In the genomic region with DNA sequence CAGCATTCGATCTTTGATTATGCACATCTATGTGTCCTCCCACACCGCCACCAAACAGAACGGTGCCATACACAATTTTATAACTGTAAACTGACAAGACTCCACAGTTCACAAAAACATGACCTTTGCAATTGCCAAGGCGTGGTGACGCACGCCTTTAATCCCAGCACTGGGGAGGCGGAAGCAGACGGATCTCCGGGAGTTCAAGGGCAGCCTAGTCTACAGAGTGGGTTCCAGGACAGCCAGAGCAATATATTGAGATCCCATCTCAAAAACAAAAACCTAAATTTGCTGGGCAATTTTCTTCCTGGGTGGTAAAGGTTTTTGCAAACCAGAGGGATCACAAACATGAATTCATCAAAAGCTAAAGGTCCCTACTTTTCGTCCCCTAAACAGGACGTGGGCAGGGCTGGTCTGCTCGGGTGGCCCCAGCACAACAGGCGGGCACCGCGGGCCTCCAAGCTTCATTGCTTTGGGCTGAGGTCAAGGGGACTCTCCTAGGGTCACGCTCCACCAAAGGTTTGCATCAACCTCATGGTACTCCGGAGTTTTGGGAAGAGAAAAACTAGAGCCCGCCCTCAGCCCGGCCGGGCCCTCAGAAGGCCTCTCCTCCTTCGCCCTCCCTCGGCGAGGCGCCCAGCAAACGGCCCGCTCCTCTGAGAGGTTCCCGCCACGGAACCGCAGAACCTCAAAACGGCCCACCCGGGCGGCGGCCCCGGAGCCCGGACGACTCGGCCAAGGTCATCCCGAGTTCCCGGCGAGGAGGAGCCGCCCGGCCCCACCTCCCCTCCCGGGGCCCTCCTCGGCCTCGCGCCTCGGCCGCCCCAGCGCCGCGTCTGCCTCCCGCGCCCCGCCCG, we compare ENCODE assay signal across 8 mouse cellular contexts. TPM values are rescaled to one million over a fixed set of nuclear protein-coding genes. Genes with fewer than 3 reads are reported as not detected.
DNase-seq lines count a peak whose midpoint lies in the region; ATAC-seq and TF ChIP-seq lines count a peak whose summit lies in the region.

No protein-coding gene starts in this region.

- no peaks in the 10 kb centered on the region for H3K27me3 ChIP-seq in forebrain, postnatal 0 days (ENCODE audit: insufficient read depth, low read length)
- H3K27me3 ChIP-seq in hindbrain, embryonic 15.5 days: no peaks in the 10 kb centered on the region
- no peaks in the 10 kb centered on the region for H3K27me3 ChIP-seq in limb, embryonic 12.5 days
- H3K27me3 ChIP-seq in midbrain, embryonic 11.5 days (ENCODE audit: control insufficient read depth, insufficient read depth, low read length): no peaks in the 10 kb centered on the region

- peak overlapping the region; percentile 79 for H3K4me2 ChIP-seq in forebrain, postnatal 0 days (ENCODE audit: low read depth)
- peak overlapping the region; percentile 70 for H3K4me2 ChIP-seq in hindbrain, embryonic 15.5 days
- H3K4me2 ChIP-seq in limb, embryonic 12.5 days: peak overlapping the region; percentile 78
- peak overlapping the region; percentile 58 for H3K4me2 ChIP-seq in midbrain, embryonic 11.5 days

- peak overlapping the region; percentile 93 for H3K4me3 ChIP-seq in forebrain, postnatal 0 days (ENCODE audit: low read depth, low read length)
- H3K4me3 ChIP-seq in hindbrain, embryonic 15.5 days: peak overlapping the region; percentile 95
- H3K4me3 ChIP-seq in limb, embryonic 12.5 days (replicated peaks): peak overlapping the region; percentile 93
- peak overlapping the region; percentile 96 for H3K4me3 ChIP-seq in midbrain, embryonic 11.5 days (ENCODE audit: low read depth, low read length)

- TF ChIP-seq POLR2A in brain, embryonic 14.5 days (IDR thresholded peaks at IDR 0.05; ENCODE audit: borderline replicate concordance, extremely low read depth, insufficient read depth, insufficient read length, poor library complexity, severe bottlenecking): no peak

- ATAC-seq in forebrain, postnatal 0 days: peak; percentile 73
- ATAC-seq in hindbrain, embryonic 15.5 days (ENCODE audit: low FRiP score, low read depth): peak; percentile 82
- ATAC-seq in limb, embryonic 12.5 days (ENCODE audit: insufficient number of reproducible peaks, insufficient read depth, low FRiP score, low TSS enrichment, low read depth): peak; percentile 73
- ATAC-seq in midbrain, embryonic 11.5 days (ENCODE audit: low FRiP score): peak; percentile 92

- H3K36me3 ChIP-seq in forebrain, postnatal 0 days (ENCODE audit: insufficient read depth): peaks cover 14% of the 10 kb centered on the region
- peaks cover 14% of the 10 kb centered on the region for H3K36me3 ChIP-seq in hindbrain, embryonic 15.5 days
- peaks cover 35% of the 10 kb centered on the region for H3K36me3 ChIP-seq in limb, embryonic 12.5 days
- peaks cover 15% of the 10 kb centered on the region; the same call in 1 of the 2 replicates for H3K36me3 ChIP-seq in midbrain, embryonic 11.5 days (ENCODE audit: control insufficient read depth, insufficient read depth, low read length)

- TF ChIP-seq CTCF in brain, embryonic 14.5 days (IDR thresholded peaks at IDR 0.05; ENCODE audit: borderline replicate concordance, extremely low read depth, insufficient read depth, insufficient read length): no peak
- TF ChIP-seq CTCF in forebrain, postnatal 0 days (IDR thresholded peaks at IDR 0.05; ENCODE audit: low read depth): no peak

- DNase-seq in right cerebral cortex, postnatal 14 days: peak; percentile 39
- no peak for DNase-seq in right cerebral cortex, postnatal 25 days
- DNase-seq in brain, embryonic 14.5 days (ENCODE audit: low read depth): peak; percentile 50
- peak; percentile 49 for DNase-seq in forebrain, postnatal 0 days
- peak; percentile 96 for DNase-seq in midbrain, embryonic 11.5 days (ENCODE audit: low spot score, missing footprints)
- peak; percentile 79 for DNase-seq in testis, postnatal 14 days (ENCODE audit: low spot score)

- peak overlapping the region; percentile 76 for H3K27ac ChIP-seq in forebrain, postnatal 0 days (ENCODE audit: low read depth, low read length)
- peak overlapping the region; percentile 77 for H3K27ac ChIP-seq in hindbrain, embryonic 15.5 days (replicated peaks)
- peak overlapping the region; percentile 80 for H3K27ac ChIP-seq in limb, embryonic 12.5 days
- no peak overlapping the region for H3K27ac ChIP-seq in midbrain, embryonic 11.5 days (ENCODE audit: low read depth, low read length)

- no peaks in the 10 kb centered on the region for H3K9me3 ChIP-seq in forebrain, postnatal 0 days (ENCODE audit: low read length)
- no peaks in the 10 kb centered on the region for H3K9me3 ChIP-seq in hindbrain, embryonic 15.5 days
- 0 out of 2 replicates have a peak, but pooled peaks cover 3% of the 10 kb centered on the region for H3K9me3 ChIP-seq in limb, embryonic 12.5 days
- no peaks in the 10 kb centered on the region for H3K9me3 ChIP-seq in midbrain, embryonic 11.5 days (ENCODE audit: control insufficient read depth, low read length)

- 4% methylated on average over 52 of the region's 55 CpGs for WGBS in forebrain, postnatal 0 days
- 5% methylated on average over 42 of the region's 55 CpGs for WGBS in hindbrain, embryonic 15.5 days
- WGBS in limb, embryonic 12.5 days: 5% methylated on average over 46 of the region's 55 CpGs
- WGBS in midbrain, embryonic 11.5 days: 6% methylated on average over 42 of the region's 55 CpGs

- peaks cover 7% of the 10 kb centered on the region for H3K4me1 ChIP-seq in forebrain, postnatal 0 days (ENCODE audit: insufficient read depth)
- H3K4me1 ChIP-seq in hindbrain, embryonic 15.5 days (replicated peaks): peaks cover 18% of the 10 kb centered on the region
- peaks cover 10% of the 10 kb centered on the region for H3K4me1 ChIP-seq in limb, embryonic 12.5 days (replicated peaks)
- peaks cover 8% of the 10 kb centered on the region for H3K4me1 ChIP-seq in midbrain, embryonic 11.5 days (ENCODE audit: control insufficient read depth, insufficient read depth, low read length)

- H3K9ac ChIP-seq in forebrain, postnatal 0 days: peak overlapping the region; percentile 85
- H3K9ac ChIP-seq in hindbrain, embryonic 15.5 days: peak overlapping the region; percentile 89
- H3K9ac ChIP-seq in limb, embryonic 12.5 days (replicated peaks): peak overlapping the region; percentile 96
- peak overlapping the region; percentile 96 for H3K9ac ChIP-seq in midbrain, embryonic 11.5 days (ENCODE audit: low read length)

RNA-seq across cellular contexts. Expression of gene Kansl3, which starts 0.6 kb away (rescaled TPM):
- polyA plus RNA-seq in brain, embryonic 14.5 days (2012; rRNA removed): 65.6 and 73.9 TPM in 2 replicates
- total RNA-seq in forebrain, postnatal 0 days (2014; rRNA removed): 43.9 and 53.6 TPM in 2 replicates
- polyA plus RNA-seq in forebrain, postnatal 0 days (2015; fragmentation: Nextera tagmentation; extraction: Ambion mirVana): 18.6 and 27.8 TPM in 2 replicates
- 37.9 and 38.9 TPM in 2 replicates for polyA plus RNA-seq in hindbrain, embryonic 15.5 days (2015; fragmentation: Nextera tagmentation; extraction: Ambion mirVana)
- polyA plus RNA-seq in limb, embryonic 12.5 days (2016; fragmentation: Nextera tagmentation; extraction: Ambion mirVana): 51.5 and 52.8 TPM in 2 replicates
- polyA plus RNA-seq in midbrain, embryonic 11.5 days (2014; fragmentation: Nextera tagmentation; extraction: Ambion mirVana): 28.1 and 33.9 TPM in 2 replicates

RNA-seq across cellular contexts. Expression of gene Fer1l5, which starts 3.8 kb away (rescaled TPM):
- polyA plus RNA-seq in brain, embryonic 14.5 days (2012; rRNA removed): 0.03 and 0.07 TPM in 2 replicates
- total RNA-seq in forebrain, postnatal 0 days (2014; rRNA removed): 0.15 TPM in 1 of 2 replicates, not detected in the other
- 1.0 and 1.2 TPM in 2 replicates for polyA plus RNA-seq in forebrain, postnatal 0 days (2015; fragmentation: Nextera tagmentation; extraction: Ambion mirVana)
- 2.4 and 2.6 TPM in 2 replicates for polyA plus RNA-seq in hindbrain, embryonic 15.5 days (2015; fragmentation: Nextera tagmentation; extraction: Ambion mirVana)
- 1.6 TPM in 2 replicates for polyA plus RNA-seq in limb, embryonic 12.5 days (2016; fragmentation: Nextera tagmentation; extraction: Ambion mirVana)
- 1.4 and 2.0 TPM in 2 replicates for polyA plus RNA-seq in midbrain, embryonic 11.5 days (2014; fragmentation: Nextera tagmentation; extraction: Ambion mirVana)
